17 mouse cellular contexts compared by ENCODE assay signal in genomic region chr16:4904878-4905277, GRCm38 (mm10). TPM values are rescaled to one million over a fixed set of nuclear protein-coding genes. Genes with fewer than 3 reads are reported as not detected.
DNase-seq lines count a peak whose midpoint lies in the region; ATAC-seq and TF ChIP-seq lines count a peak whose summit lies in the region.
"Had no signal": no experiment of that assay in that cellular context is flagged by ENCODE, and none has a peak within 500 bp of the region (broad histone marks: within the 10 kb centered on the region; RNA-seq: fewer than 3 reads in every experiment).

No protein-coding gene starts in this region.

- DNase-seq in limb, embryonic 14.5 days (ENCODE audit: low spot score) = no peak
- no peak for DNase-seq in limb, embryonic 10.5 days (ENCODE audit: low spot score)
- DNase-seq in kidney, adult 18-20 months = no peak
- DNase-seq: adrenal gland, adult 2 months; adrenal gland, postnatal 25 days; cerebellum, adult 18-20 months; cerebellum, adult 9-11 months; gastrocnemius, postnatal 10 days had no signal

- TF ChIP-seq POLR2A in limb, embryonic 14.5 days (IDR thresholded peaks at IDR 0.05; ENCODE audit: borderline replicate concordance, extremely low read depth, insufficient read depth, insufficient read length) = no peak
- TF ChIP-seq POLR2A in myocyte (IDR thresholded peaks at IDR 0.05; ENCODE audit: insufficient read length, low read depth) = no peak

- peaks cover 17% of the 10 kb centered on the region for H3K36me3 ChIP-seq in limb, embryonic 14.5 days (ENCODE audit: control insufficient read depth, insufficient read depth, low read length)
- peaks cover 25% of the 10 kb centered on the region for H3K36me3 ChIP-seq in limb, embryonic 10.5 days
- H3K36me3 ChIP-seq in megakaryocyte, embryonic 14.5 days (replicated peaks; ENCODE audit: low read length) = peaks cover 55% of the 10 kb centered on the region
- peaks cover 2% of the 10 kb centered on the region for H3K36me3 ChIP-seq in myocyte (ENCODE audit: control insufficient read depth, insufficient read depth)

- H3K27ac ChIP-seq in limb, embryonic 14.5 days (replicated peaks; ENCODE audit: low read depth, low read length) = 0 out of 2 replicates have a peak overlapping the region, but pooled peaks have one; percentile 33
- no peak overlapping the region for H3K27ac ChIP-seq in limb, embryonic 10.5 days
- H3K27ac ChIP-seq: forebrain, embryonic 15.5 days; hindbrain, embryonic 10.5 days; hindbrain, embryonic 15.5 days had no signal

- H3K27me3 ChIP-seq in limb, embryonic 14.5 days (ENCODE audit: control insufficient read depth, insufficient read depth, low read length) = no peaks in the 10 kb centered on the region
- no peaks in the 10 kb centered on the region for H3K27me3 ChIP-seq in limb, embryonic 10.5 days (ENCODE audit: low read depth, poor library complexity, severe bottlenecking)
- no peaks in the 10 kb centered on the region for H3K27me3 ChIP-seq in megakaryocyte, embryonic 14.5 days (replicated peaks)
- H3K27me3 ChIP-seq in myocyte (ENCODE audit: control insufficient read depth, insufficient read depth, insufficient read length) = no peaks in the 10 kb centered on the region
- H3K27me3 ChIP-seq: CH12.LX; forebrain, embryonic 15.5 days; heart, embryonic 12.5 days; hindbrain, embryonic 15.5 days; Patski had no signal

- no peak overlapping the region for H3ac ChIP-seq in myocyte (ENCODE audit: control insufficient read depth, insufficient read length)

- ATAC-seq in limb, embryonic 14.5 days (ENCODE audit: low FRiP score, low read depth) = no peak
- no peak for ATAC-seq in megakaryocyte, adult 5-6 weeks (ENCODE audit: poor library complexity, severe bottlenecking)
- ATAC-seq: forebrain, embryonic 15.5 days; Patski had no signal

- no peaks in the 10 kb centered on the region for H3K9me3 ChIP-seq in limb, embryonic 14.5 days (ENCODE audit: control insufficient read depth, low read length)
- no peaks in the 10 kb centered on the region for H3K9me3 ChIP-seq in limb, embryonic 10.5 days (replicated peaks)
- no peaks in the 10 kb centered on the region for H3K9me3 ChIP-seq in megakaryocyte, embryonic 14.5 days
- H3K9me3 ChIP-seq: forebrain, embryonic 15.5 days; heart, embryonic 12.5 days; hindbrain, embryonic 10.5 days; hindbrain, embryonic 15.5 days had no signal

- H3K4me3 ChIP-seq in limb, embryonic 14.5 days (replicated peaks; ENCODE audit: low read length) = no peak overlapping the region
- H3K4me3 ChIP-seq in limb, embryonic 10.5 days = no peak overlapping the region
- peak overlapping the region; percentile 40 for H3K4me3 ChIP-seq in megakaryocyte, embryonic 14.5 days (replicated peaks)
- no peak overlapping the region for H3K4me3 ChIP-seq in myocyte
- H3K4me3 ChIP-seq: forebrain, embryonic 15.5 days; heart, embryonic 12.5 days; hindbrain, embryonic 10.5 days; hindbrain, embryonic 15.5 days had no signal

- H3K4me1 ChIP-seq in limb, embryonic 14.5 days (ENCODE audit: control insufficient read depth, insufficient read depth, low read length) = no peaks in the 10 kb centered on the region
- peaks cover 24% of the 10 kb centered on the region for H3K4me1 ChIP-seq in limb, embryonic 10.5 days
- H3K4me1 ChIP-seq in megakaryocyte, embryonic 14.5 days = peaks cover 59% of the 10 kb centered on the region
- H3K4me1 ChIP-seq: hindbrain, embryonic 15.5 days had no signal

- WGBS in limb, embryonic 14.5 days = 84% methylated on average over 3 of the region's 3 CpGs
- 90% methylated on average over 3 of the region's 3 CpGs for WGBS in limb, embryonic 10.5 days

- H3K79me2 ChIP-seq in myocyte (ENCODE audit: control insufficient read depth, insufficient read depth) = peaks cover 6% of the 10 kb centered on the region

- H3K9ac ChIP-seq in limb, embryonic 14.5 days (ENCODE audit: low read depth, low read length, severe bottlenecking) = 0 out of 2 replicates have a peak overlapping the region, but pooled peaks have one; percentile 4
- H3K9ac ChIP-seq: forebrain, embryonic 15.5 days; hindbrain, embryonic 15.5 days had no signal

- H3K4me2 ChIP-seq in limb, embryonic 14.5 days (replicated peaks; ENCODE audit: low read depth, low read length, severe bottlenecking) = no peak overlapping the region
- H3K4me2 ChIP-seq in myocyte (ENCODE audit: low read depth) = peak overlapping the region; percentile 7
- H3K4me2 ChIP-seq: forebrain, embryonic 15.5 days; heart, embryonic 12.5 days; hindbrain, embryonic 15.5 days had no signal

TF ChIP-seq in myocyte, 11 proteins besides CTCF, POLR2A, EP300 and RAD21:
- TF ChIP-seq TCF3 (IDR thresholded peaks at IDR 0.05; ENCODE audit: insufficient read length, low read depth) (no peak), POLR2AphosphoS2 (IDR thresholded peaks at IDR 0.05; ENCODE audit: insufficient read length, low read depth) (no peak)

RNA-seq across cellular contexts. Expression of gene Mgrn1, which starts 18.8 kb away (rescaled TPM):
- 101 and 132 TPM in 2 replicates for polyA plus RNA-seq in limb, embryonic 14.5 days (2012; rRNA removed)
- polyA plus RNA-seq in limb, embryonic 14.5 days (2014; fragmentation: Nextera tagmentation; extraction: Ambion mirVana) = 87.7 and 92.7 TPM in 2 replicates
- polyA plus RNA-seq in limb, embryonic 10.5 days (2016; fragmentation: Nextera tagmentation; extraction: Ambion mirVana) = 68.0 and 84.5 TPM in 2 replicates
- 29.1 and 37.7 TPM in 2 replicates for polyA plus RNA-seq in megakaryocyte, embryonic 14.5 days (2012; ENCODE audit: insufficient read depth, low replicate concordance)
- total RNA-seq in megakaryocyte, adult 5-6 weeks (2015) = 30.4 and 33.0 TPM in 2 replicates
- total RNA-seq in megakaryocyte, adult 5-6 weeks (2017) = 32.1 and 41.0 TPM in 2 replicates
- 59.3 TPM for polyA plus RNA-seq in myocyte (2012; fragmentation: generic; extraction: Trizol)

RNA-seq across cellular contexts. Expression of gene Ubald1, which starts 24.8 kb away (rescaled TPM):
- polyA plus RNA-seq in limb, embryonic 14.5 days (2012; rRNA removed) = 32.5 and 42.3 TPM in 2 replicates
- 42.0 and 44.3 TPM in 2 replicates for polyA plus RNA-seq in limb, embryonic 14.5 days (2014; fragmentation: Nextera tagmentation; extraction: Ambion mirVana)
- polyA plus RNA-seq in limb, embryonic 10.5 days (2016; fragmentation: Nextera tagmentation; extraction: Ambion mirVana) = 43.6 and 43.8 TPM in 2 replicates
- polyA plus RNA-seq in megakaryocyte, embryonic 14.5 days (2012; ENCODE audit: insufficient read depth, low replicate concordance) = 336 and 551 TPM in 2 replicates
- total RNA-seq in megakaryocyte, adult 5-6 weeks (2015) = 32.1 and 34.6 TPM in 2 replicates
- total RNA-seq in megakaryocyte, adult 5-6 weeks (2017) = 11.3 and 18.3 TPM in 2 replicates
- polyA plus RNA-seq in myocyte (2012; fragmentation: generic; extraction: Trizol) = 79.5 TPM

RNA-seq across cellular contexts. Expression of gene Nudt16l1, which starts 33.7 kb away (rescaled TPM):
- polyA plus RNA-seq in limb, embryonic 14.5 days (2012; rRNA removed) = 127 and 140 TPM in 2 replicates
- polyA plus RNA-seq in limb, embryonic 14.5 days (2014; fragmentation: Nextera tagmentation; extraction: Ambion mirVana) = 172 and 178 TPM in 2 replicates
- polyA plus RNA-seq in limb, embryonic 10.5 days (2016; fragmentation: Nextera tagmentation; extraction: Ambion mirVana) = 156 and 167 TPM in 2 replicates
- 13.9 and 30.1 TPM in 2 replicates for polyA plus RNA-seq in megakaryocyte, embryonic 14.5 days (2012; ENCODE audit: insufficient read depth, low replicate concordance)
- total RNA-seq in megakaryocyte, adult 5-6 weeks (2015) = 16.7 and 22.9 TPM in 2 replicates
- 10.2 and 14.0 TPM in 2 replicates for total RNA-seq in megakaryocyte, adult 5-6 weeks (2017)
- polyA plus RNA-seq in myocyte (2012; fragmentation: generic; extraction: Trizol) = 46.1 TPM

RNA-seq across cellular contexts. Expression of gene Anks3, which starts 59.1 kb away (rescaled TPM):
- 106 and 108 TPM in 2 replicates for polyA plus RNA-seq in limb, embryonic 14.5 days (2012; rRNA removed)
- polyA plus RNA-seq in limb, embryonic 14.5 days (2014; fragmentation: Nextera tagmentation; extraction: Ambion mirVana) = 59.3 and 67.9 TPM in 2 replicates
- 43.6 and 55.6 TPM in 2 replicates for polyA plus RNA-seq in limb, embryonic 10.5 days (2016; fragmentation: Nextera tagmentation; extraction: Ambion mirVana)
- polyA plus RNA-seq in megakaryocyte, embryonic 14.5 days (2012; ENCODE audit: insufficient read depth, low replicate concordance) = 18.6 and 22.6 TPM in 2 replicates
- total RNA-seq in megakaryocyte, adult 5-6 weeks (2015) = 13.7 and 15.0 TPM in 2 replicates
- total RNA-seq in megakaryocyte, adult 5-6 weeks (2017) = 15.6 and 19.0 TPM in 2 replicates
- 25.2 TPM for polyA plus RNA-seq in myocyte (2012; fragmentation: generic; extraction: Trizol)
